Mouse (Mus musculus): Measurements from ENCODE around the gene Parvg. TPM values are rescaled to one million over a fixed set of nuclear protein-coding genes. Genes with fewer than 3 reads are reported as not detected.

The Parvg gene
- polyA plus RNA-seq, 1 experiment, result 0.39 TPM

DNA sequence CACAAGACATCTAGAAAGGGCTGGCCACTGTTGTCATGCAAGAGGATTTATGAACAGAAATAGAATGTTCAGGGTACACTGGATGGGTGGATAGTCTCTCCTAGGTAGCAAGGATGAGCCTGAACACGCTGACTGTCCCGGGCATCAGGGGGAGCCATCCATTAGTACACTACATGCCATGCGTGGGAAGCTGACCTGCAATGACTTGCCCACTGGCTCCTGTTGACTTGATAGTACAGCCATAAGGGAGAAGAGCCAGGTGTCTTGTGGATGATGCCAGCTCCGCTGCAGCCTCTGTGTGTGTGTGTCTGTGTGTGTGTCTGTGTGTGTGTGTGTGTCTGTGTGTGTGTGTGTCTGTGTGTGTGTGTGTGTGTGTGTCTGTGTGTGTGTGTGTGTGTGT, 4.4 kb upstream of the Parvg start:
- Histone ChIP-seq H3K4me1 (ENCODE audit: control insufficient read depth, insufficient read depth, low read length) (no peaks in the 10 kb centered on the region), H3K27ac (ENCODE audit: insufficient read depth, low read length) (no peak overlapping the region), H3K4me3 (ENCODE audit: insufficient read depth, low read length) (no peak overlapping the region)
- TF ChIP-seq CTCF (IDR thresholded peaks at IDR 0.05; ENCODE audit: borderline replicate concordance, insufficient read depth, low read length) (no peak), POLR2A (IDR thresholded peaks at IDR 0.05; ENCODE audit: low read depth, low read length) (no peak)

DNA sequence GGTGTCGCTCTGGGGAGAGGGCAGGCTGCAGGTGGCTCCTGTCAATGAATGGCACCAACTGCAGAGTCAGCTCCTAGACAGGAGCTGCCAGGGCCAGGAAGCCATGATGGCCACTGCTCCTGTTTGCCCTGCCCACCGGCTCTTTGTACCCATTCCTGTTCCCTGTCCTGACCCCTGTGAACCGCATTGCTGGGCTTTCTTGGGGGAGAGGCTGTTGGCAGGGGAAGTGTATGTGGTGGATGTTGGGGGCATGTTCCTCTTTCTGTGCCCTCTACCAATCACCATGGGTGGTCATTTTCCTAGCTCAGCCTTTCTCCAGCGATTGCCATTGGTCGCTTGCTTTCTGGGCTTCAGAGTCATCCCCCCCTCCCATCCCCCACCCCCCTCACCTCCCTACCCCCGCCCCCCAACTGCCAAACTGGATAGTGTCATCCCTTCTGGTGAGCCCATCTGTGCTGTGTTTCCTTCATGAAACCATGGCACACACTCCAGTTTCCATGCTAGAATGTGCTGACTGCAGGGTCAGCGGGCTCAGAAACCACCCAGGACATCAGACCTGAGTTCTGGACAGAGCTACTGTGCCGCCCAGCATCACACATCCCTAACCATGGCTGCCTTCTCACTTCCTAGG, 2.2 kb upstream of the Parvg start:
- TF ChIP-seq POLR2A (IDR thresholded peaks at IDR 0.05; ENCODE audit: low read depth, low read length) (no peak), CTCF (IDR thresholded peaks at IDR 0.05; ENCODE audit: borderline replicate concordance, insufficient read depth, low read length) (no peak)
- Histone ChIP-seq H3K4me3 (ENCODE audit: insufficient read depth, low read length) (no peak overlapping the region), H3K27ac (ENCODE audit: insufficient read depth, low read length) (no peak overlapping the region), H3K4me1 (ENCODE audit: control insufficient read depth, insufficient read depth, low read length) (peaks cover 3% of the 10 kb centered on the region; the same call in 1 of the 2 replicates)

DNA sequence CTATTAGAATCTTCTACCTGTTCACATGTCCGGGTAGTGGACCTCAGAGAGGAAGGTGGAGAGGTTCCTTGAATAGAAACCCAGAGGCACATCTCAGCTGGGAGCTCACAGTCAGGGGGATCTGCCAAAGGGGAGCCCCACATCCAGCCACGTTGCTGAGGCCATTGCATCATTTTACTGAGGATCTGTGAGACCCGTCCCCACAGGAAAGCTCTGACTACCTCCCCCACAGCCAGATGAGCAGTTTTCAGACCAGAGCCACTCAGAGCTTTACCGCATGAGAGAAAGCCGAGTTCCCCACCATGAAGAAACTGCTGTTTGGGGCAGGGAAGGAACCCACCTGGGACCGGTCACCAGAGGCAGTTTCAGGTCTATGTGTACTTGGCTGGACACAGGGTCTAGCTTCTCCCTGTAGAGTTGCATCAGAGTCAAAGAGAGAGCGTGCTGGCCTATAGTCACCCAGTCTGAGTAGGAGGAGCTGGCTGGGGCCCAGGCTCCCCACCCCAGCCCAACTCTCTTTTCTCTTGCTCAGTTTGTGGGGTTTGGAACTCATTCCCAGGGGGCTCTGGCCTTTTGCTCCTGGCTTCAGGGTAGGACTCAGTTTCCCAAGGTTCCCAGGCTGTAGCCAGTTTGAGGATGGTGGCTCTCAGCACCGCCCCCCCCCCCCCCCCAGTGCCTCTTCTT, 1.2 kb downstream of the Parvg start:
- Histone ChIP-seq H3K4me1 (ENCODE audit: control insufficient read depth, insufficient read depth, low read length) (peaks cover 3% of the 10 kb centered on the region; the same call in 1 of the 2 replicates), H3K27ac (ENCODE audit: insufficient read depth, low read length) (no peak overlapping the region), H3K4me3 (ENCODE audit: insufficient read depth, low read length) (no peak overlapping the region)
- TF ChIP-seq CTCF (IDR thresholded peaks at IDR 0.05; ENCODE audit: borderline replicate concordance, insufficient read depth, low read length), result no peak
- TF ChIP-seq POLR2A (IDR thresholded peaks at IDR 0.05; ENCODE audit: low read depth, low read length), result no peak

DNA sequence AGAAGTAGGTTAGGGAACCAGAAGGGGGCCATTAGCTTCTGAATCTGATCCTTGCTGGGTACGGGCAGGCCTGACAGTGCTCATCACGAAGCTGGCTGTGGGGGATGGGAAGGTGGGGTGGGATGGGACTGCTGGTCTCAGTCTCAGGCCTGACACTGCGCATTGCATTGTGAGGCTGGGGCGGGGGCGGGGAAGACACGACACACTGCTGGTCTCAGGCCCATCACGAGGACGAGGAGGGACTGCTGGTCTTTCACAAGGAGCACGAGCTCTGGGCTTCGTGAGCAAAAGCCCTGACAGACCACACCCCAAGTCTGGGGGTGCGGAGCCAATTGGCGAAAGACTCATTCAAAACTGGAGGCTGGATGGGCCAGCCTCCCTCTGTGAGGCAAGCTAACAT, 1.9 kb downstream of the Parvg start:
- Histone ChIP-seq H3K27ac (ENCODE audit: insufficient read depth, low read length) (no peak overlapping the region), H3K4me1 (ENCODE audit: control insufficient read depth, insufficient read depth, low read length) (peaks cover 3% of the 10 kb centered on the region; the same call in 1 of the 2 replicates), H3K4me3 (ENCODE audit: insufficient read depth, low read length) (no peak overlapping the region)
- TF ChIP-seq POLR2A (IDR thresholded peaks at IDR 0.05; ENCODE audit: low read depth, low read length) (no peak), CTCF (IDR thresholded peaks at IDR 0.05; ENCODE audit: borderline replicate concordance, insufficient read depth, low read length) (no peak)

DNA sequence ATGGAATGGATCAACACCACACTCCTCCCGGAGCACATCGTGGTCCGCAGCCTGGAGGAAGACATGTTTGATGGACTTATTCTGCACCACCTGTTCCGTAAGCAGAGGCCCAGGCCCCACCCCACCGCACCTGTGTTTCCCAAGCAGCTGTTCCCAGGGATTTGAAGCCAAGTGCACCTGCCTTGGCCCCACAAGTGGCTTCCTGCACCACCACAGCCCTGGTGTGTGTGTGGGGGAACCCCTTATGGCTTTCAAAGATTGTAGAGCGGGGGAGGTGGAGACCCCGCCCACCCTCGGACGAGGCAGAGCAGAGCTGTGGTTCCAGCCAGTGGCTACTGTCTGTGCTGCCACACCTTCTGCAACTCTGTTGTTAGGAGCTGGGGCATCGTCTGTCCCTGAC, 5.0 kb downstream of the Parvg start:
- H3K4me1 ChIP-seq (ENCODE audit: control insufficient read depth, insufficient read depth, low read length), result peaks cover 3% of the 10 kb centered on the region; the same call in 1 of the 2 replicates
- no peak for TF ChIP-seq CTCF (IDR thresholded peaks at IDR 0.05; ENCODE audit: borderline replicate concordance, insufficient read depth, low read length)
- no peak overlapping the region for H3K4me3 ChIP-seq (ENCODE audit: insufficient read depth, low read length)
- H3K27ac ChIP-seq (ENCODE audit: insufficient read depth, low read length), result no peak overlapping the region

DNA sequence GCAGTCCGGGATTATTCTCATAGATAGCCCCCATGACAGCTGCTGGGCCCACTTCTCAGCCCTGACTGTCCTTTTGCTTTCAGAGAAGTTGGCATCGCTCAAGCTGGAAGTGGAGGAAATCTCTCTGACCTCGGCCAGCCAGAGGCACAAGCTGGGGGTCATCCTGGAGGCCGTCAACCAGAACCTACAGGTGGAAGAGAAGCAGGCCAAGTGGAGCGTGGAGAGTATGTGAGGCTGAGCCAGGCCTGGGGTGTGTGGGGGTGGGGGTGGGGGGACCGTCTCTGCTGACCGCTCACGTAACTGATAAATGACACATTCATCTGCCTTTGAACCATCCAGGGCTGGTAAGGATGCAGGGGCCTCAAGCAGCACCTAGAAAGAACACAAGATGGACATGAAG, 6.1 kb downstream of the Parvg start:
- peaks cover 2% of the 10 kb centered on the region; the same call in 1 of the 2 replicates for H3K4me1 ChIP-seq (ENCODE audit: control insufficient read depth, insufficient read depth, low read length)
- TF ChIP-seq CTCF (IDR thresholded peaks at IDR 0.05; ENCODE audit: borderline replicate concordance, insufficient read depth, low read length) (no peak), POLR2A (IDR thresholded peaks at IDR 0.05; ENCODE audit: low read depth, low read length) (no peak)
- H3K4me3 ChIP-seq (ENCODE audit: insufficient read depth, low read length), result no peak overlapping the region
- H3K27ac ChIP-seq (ENCODE audit: insufficient read depth, low read length), result no peak overlapping the region

DNA sequence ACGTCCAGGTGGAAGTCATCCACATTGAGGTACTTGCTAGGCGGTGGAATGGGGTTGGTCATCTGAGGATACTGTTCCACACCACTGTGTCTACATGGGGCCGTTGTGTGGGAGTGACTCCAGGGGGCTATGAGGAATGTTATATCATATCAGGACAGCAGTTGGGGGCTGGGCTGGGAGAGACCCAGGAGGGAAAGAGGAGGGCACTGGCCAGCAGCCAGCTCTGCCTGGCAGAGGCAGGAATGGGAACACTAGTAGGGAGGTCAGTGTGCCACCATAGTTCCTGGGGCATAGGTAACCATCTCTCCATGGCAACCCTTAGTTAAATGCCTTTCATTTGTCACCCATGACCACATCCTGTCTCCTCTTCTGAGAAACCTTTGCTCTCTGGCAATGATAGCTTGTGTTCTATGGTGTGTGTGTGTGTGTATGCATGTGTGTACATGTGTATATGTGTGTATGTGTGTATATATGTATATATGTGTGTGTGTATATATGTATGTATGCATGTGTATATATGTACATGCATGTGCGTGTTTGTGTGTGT, 7.3 kb downstream of the Parvg start:
- no peak overlapping the region for H3K27ac ChIP-seq (ENCODE audit: insufficient read depth, low read length)
- TF ChIP-seq CTCF (IDR thresholded peaks at IDR 0.05; ENCODE audit: borderline replicate concordance, insufficient read depth, low read length), result no peak
- no peak for TF ChIP-seq POLR2A (IDR thresholded peaks at IDR 0.05; ENCODE audit: low read depth, low read length)
- H3K4me1 ChIP-seq (ENCODE audit: control insufficient read depth, insufficient read depth, low read length), result no peaks in the 10 kb centered on the region
- no peak overlapping the region for H3K4me3 ChIP-seq (ENCODE audit: insufficient read depth, low read length)

DNA sequence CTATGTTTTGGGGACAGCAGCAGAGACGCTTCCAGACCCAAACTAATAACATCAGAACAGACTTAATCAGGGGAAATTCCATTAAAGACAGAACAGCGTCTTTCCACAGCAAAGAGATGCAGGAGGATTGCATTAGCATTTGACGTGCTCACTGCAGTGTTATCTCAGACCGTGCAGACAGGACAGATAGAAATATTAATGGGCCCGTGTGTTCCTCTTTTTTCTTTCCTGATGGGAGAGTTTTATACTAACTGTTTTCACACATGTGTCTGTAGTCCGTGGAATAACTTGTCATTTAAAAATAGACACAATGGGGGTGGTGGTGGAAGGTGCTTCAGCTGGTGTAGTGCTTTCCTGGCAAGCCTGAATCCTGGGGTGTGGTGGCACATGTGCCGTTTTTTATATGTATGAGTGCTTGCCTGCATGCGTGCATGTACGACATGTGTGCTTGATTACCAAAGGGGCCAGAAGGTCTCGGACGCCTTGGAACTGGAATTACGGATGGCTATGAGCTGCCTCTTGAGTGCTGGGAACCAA, 12.5 kb downstream of the Parvg start:
- no peak overlapping the region for H3K4me3 ChIP-seq (ENCODE audit: insufficient read depth, low read length)
- H3K4me1 ChIP-seq (ENCODE audit: control insufficient read depth, insufficient read depth, low read length), result no peaks in the 10 kb centered on the region
- H3K27ac ChIP-seq (ENCODE audit: insufficient read depth, low read length), result no peak overlapping the region
- TF ChIP-seq POLR2A (IDR thresholded peaks at IDR 0.05; ENCODE audit: low read depth, low read length), result no peak
- TF ChIP-seq CTCF (IDR thresholded peaks at IDR 0.05; ENCODE audit: borderline replicate concordance, insufficient read depth, low read length), result no peak

DNA sequence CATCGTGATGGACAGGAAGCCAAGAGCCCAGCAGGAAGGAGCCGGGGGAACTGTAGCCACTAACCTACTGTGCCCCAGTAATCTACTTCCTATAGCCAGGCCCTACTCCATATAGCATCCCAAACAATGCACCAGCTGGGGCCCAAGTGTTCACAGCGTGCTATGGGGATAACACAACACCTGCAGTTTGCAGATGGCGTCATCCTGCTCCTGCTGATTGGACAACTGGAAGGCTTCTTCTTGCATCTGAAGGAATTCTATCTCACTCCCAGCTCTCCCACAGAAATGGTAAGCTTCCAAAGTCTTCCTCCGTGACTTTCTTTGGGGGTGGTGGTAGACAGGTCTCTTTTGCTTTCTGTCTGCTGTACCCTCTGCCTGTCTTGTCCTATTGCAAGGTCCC, 13.8 kb downstream of the Parvg start:
- Histone ChIP-seq H3K27ac (ENCODE audit: insufficient read depth, low read length) (no peak overlapping the region), H3K4me3 (ENCODE audit: insufficient read depth, low read length) (no peak overlapping the region), H3K4me1 (ENCODE audit: control insufficient read depth, insufficient read depth, low read length) (no peaks in the 10 kb centered on the region)
- no peak for TF ChIP-seq CTCF (IDR thresholded peaks at IDR 0.05; ENCODE audit: borderline replicate concordance, insufficient read depth, low read length)
- no peak for TF ChIP-seq POLR2A (IDR thresholded peaks at IDR 0.05; ENCODE audit: low read depth, low read length)

DNA sequence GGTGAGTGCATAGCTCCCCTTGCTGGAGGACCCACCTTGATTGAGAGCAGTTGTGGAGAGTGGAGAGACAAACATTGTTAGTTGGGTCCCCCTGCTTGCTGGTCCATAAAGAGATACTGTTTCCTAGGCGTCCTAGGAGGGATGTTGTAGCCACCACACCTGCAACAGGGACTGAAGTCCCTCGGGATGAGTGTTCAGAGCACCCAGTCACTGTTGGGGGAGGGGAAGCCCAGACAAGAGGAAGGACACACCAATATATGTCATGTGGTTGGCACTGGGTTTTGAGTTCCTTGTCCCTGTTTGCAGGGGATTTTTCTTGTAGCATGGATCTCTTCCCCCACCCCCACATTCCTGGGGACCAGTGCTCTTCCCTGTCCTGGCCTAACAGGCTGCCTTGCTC, 17.1 kb downstream of the Parvg start:
- Histone ChIP-seq H3K4me1 (ENCODE audit: control insufficient read depth, insufficient read depth, low read length) (no peaks in the 10 kb centered on the region), H3K27ac (ENCODE audit: insufficient read depth, low read length) (no peak overlapping the region), H3K4me3 (ENCODE audit: insufficient read depth, low read length) (no peak overlapping the region)
- TF ChIP-seq CTCF (IDR thresholded peaks at IDR 0.05; ENCODE audit: borderline replicate concordance, insufficient read depth, low read length), result no peak
- TF ChIP-seq POLR2A (IDR thresholded peaks at IDR 0.05; ENCODE audit: low read depth, low read length), result no peak

Data from embryonic fibroblast, embryonic 13.5 days (primary cell).